Mouse (Mus musculus): Measurements from ENCODE around the gene Tsen54. TPM values are rescaled to one million over a fixed set of nuclear protein-coding genes. Genes with fewer than 3 reads are reported as not detected.

The Tsen54 gene
- polyA plus RNA-seq, 1 experiment from 2014 or later = 28.3 TPM

GRCm38 (mm10) chr11:115797665-115798064 is 16.9 kb upstream of the Tsen54 start:
- Histone ChIP-seq H3K36me3 (ENCODE audit: control insufficient read depth, insufficient read depth) (peaks cover 27% of the 10 kb centered on the region), H3K4me3 (replicated peaks; ENCODE audit: low read length) (no peak overlapping the region), H3K4me1 (replicated peaks; ENCODE audit: control insufficient read depth, insufficient read depth, low read length) (no peaks in the 10 kb centered on the region), H3K9me3 (ENCODE audit: control insufficient read depth, low read length) (no peaks in the 10 kb centered on the region), H3K27ac (ENCODE audit: low read length) (no peak overlapping the region), H3K4me2 (ENCODE audit: low read length) (no peak overlapping the region), H3K27me3 (replicated peaks; ENCODE audit: control insufficient read depth, insufficient read depth, low read length) (no peaks in the 10 kb centered on the region), H3K9ac (replicated peaks; ENCODE audit: low read depth, low read length) (no peak overlapping the region)
- no peak for ATAC-seq
- 86% methylated on average over 9 of the region's 9 CpGs for WGBS

GRCm38 (mm10) chr11:115800981-115801380 is 13.5 kb upstream of the Tsen54 start:
- ATAC-seq = no peak
- H3K27ac ChIP-seq (ENCODE audit: low read length) = no peak overlapping the region
- H3K36me3 ChIP-seq (ENCODE audit: control insufficient read depth, insufficient read depth) = peaks cover 16% of the 10 kb centered on the region
- no peak overlapping the region for H3K9ac ChIP-seq (replicated peaks; ENCODE audit: low read depth, low read length)
- no peak overlapping the region for H3K4me3 ChIP-seq (replicated peaks; ENCODE audit: low read length)
- no peak overlapping the region for H3K4me2 ChIP-seq (ENCODE audit: low read length)
- no peaks in the 10 kb centered on the region for H3K9me3 ChIP-seq (ENCODE audit: control insufficient read depth, low read length)
- H3K4me1 ChIP-seq (replicated peaks; ENCODE audit: control insufficient read depth, insufficient read depth, low read length) = no peaks in the 10 kb centered on the region
- WGBS = 93% methylated on average over 18 of the region's 18 CpGs
- H3K27me3 ChIP-seq (replicated peaks; ENCODE audit: control insufficient read depth, insufficient read depth, low read length) = no peaks in the 10 kb centered on the region

- Histone ChIP-seq H3K9ac (replicated peaks; ENCODE audit: low read depth, low read length) (no peak overlapping the region), H3K4me2 (ENCODE audit: low read length) (no peak overlapping the region), H3K27me3 (replicated peaks; ENCODE audit: control insufficient read depth, insufficient read depth, low read length) (no peaks in the 10 kb centered on the region), H3K27ac (ENCODE audit: low read length) (no peak overlapping the region), H3K9me3 (ENCODE audit: control insufficient read depth, low read length) (no peaks in the 10 kb centered on the region), H3K4me3 (replicated peaks; ENCODE audit: low read length) (no peak overlapping the region), H3K4me1 (replicated peaks; ENCODE audit: control insufficient read depth, insufficient read depth, low read length) (peaks cover 11% of the 10 kb centered on the region), H3K36me3 (ENCODE audit: control insufficient read depth, insufficient read depth) (peaks cover 6% of the 10 kb centered on the region)
- no peak for ATAC-seq
- WGBS = 88% methylated on average over 24 of the region's 24 CpGs
Measured at GRCm38 (mm10) chr11:115803072-115803709, 11.3 kb upstream of the Tsen54 start.

- H3K36me3 ChIP-seq (ENCODE audit: control insufficient read depth, insufficient read depth) = peaks cover 5% of the 10 kb centered on the region; the same call in 1 of the 2 replicates
- no peak overlapping the region for H3K4me2 ChIP-seq (ENCODE audit: low read length)
- H3K9me3 ChIP-seq (ENCODE audit: control insufficient read depth, low read length) = no peaks in the 10 kb centered on the region
- H3K4me3 ChIP-seq (replicated peaks; ENCODE audit: low read length) = no peak overlapping the region
- no peak for ATAC-seq
- no peaks in the 10 kb centered on the region for H3K27me3 ChIP-seq (replicated peaks; ENCODE audit: control insufficient read depth, insufficient read depth, low read length)
- WGBS = 95% methylated on average over 7 of the region's 7 CpGs
- H3K9ac ChIP-seq (replicated peaks; ENCODE audit: low read depth, low read length) = no peak overlapping the region
- H3K4me1 ChIP-seq (replicated peaks; ENCODE audit: control insufficient read depth, insufficient read depth, low read length) = peaks cover 25% of the 10 kb centered on the region
- no peak overlapping the region for H3K27ac ChIP-seq (ENCODE audit: low read length)
Measured at GRCm38 (mm10) chr11:115805005-115805404, 9.5 kb upstream of the Tsen54 start.

GRCm38 (mm10) chr11:115806154-115806553 is 8.4 kb upstream of the Tsen54 start:
- Histone ChIP-seq H3K4me1 (replicated peaks; ENCODE audit: control insufficient read depth, insufficient read depth, low read length) (peaks cover 29% of the 10 kb centered on the region), H3K4me2 (ENCODE audit: low read length) (no peak overlapping the region), H3K9me3 (ENCODE audit: control insufficient read depth, low read length) (no peaks in the 10 kb centered on the region), H3K36me3 (ENCODE audit: control insufficient read depth, insufficient read depth) (peaks cover 5% of the 10 kb centered on the region; the same call in 1 of the 2 replicates), H3K27ac (ENCODE audit: low read length) (no peak overlapping the region), H3K4me3 (replicated peaks; ENCODE audit: low read length) (no peak overlapping the region), H3K27me3 (replicated peaks; ENCODE audit: control insufficient read depth, insufficient read depth, low read length) (no peaks in the 10 kb centered on the region), H3K9ac (replicated peaks; ENCODE audit: low read depth, low read length) (no peak overlapping the region)
- 94% methylated on average over 10 of the region's 10 CpGs for WGBS
- ATAC-seq = no peak

GRCm38 (mm10) chr11:115807306-115807705 is 7.2 kb upstream of the Tsen54 start:
- peak overlapping the region; percentile 25; the same call in 1 of the 2 replicates for H3K27ac ChIP-seq (ENCODE audit: low read length)
- peak overlapping the region; percentile 11; the same call in 1 of the 2 replicates for H3K4me2 ChIP-seq (ENCODE audit: low read length)
- H3K9ac ChIP-seq (replicated peaks; ENCODE audit: low read depth, low read length) = 0 out of 2 replicates have a peak overlapping the region, but pooled peaks have one; percentile 4
- WGBS = 21% methylated on average over 6 of the region's 6 CpGs
- ATAC-seq = peak; percentile 53
- no peaks in the 10 kb centered on the region for H3K9me3 ChIP-seq (ENCODE audit: control insufficient read depth, low read length)
- H3K36me3 ChIP-seq (ENCODE audit: control insufficient read depth, insufficient read depth) = peaks cover 5% of the 10 kb centered on the region; the same call in 1 of the 2 replicates
- no peak overlapping the region for H3K4me3 ChIP-seq (replicated peaks; ENCODE audit: low read length)
- peaks cover 34% of the 10 kb centered on the region for H3K4me1 ChIP-seq (replicated peaks; ENCODE audit: control insufficient read depth, insufficient read depth, low read length)
- no peaks in the 10 kb centered on the region for H3K27me3 ChIP-seq (replicated peaks; ENCODE audit: control insufficient read depth, insufficient read depth, low read length)

- Histone ChIP-seq H3K9me3 (ENCODE audit: control insufficient read depth, low read length) (no peaks in the 10 kb centered on the region), H3K27ac (ENCODE audit: low read length) (peak overlapping the region; percentile 15; the same call in 1 of the 2 replicates), H3K4me2 (ENCODE audit: low read length) (no peak overlapping the region), H3K27me3 (replicated peaks; ENCODE audit: control insufficient read depth, insufficient read depth, low read length) (no peaks in the 10 kb centered on the region), H3K9ac (replicated peaks; ENCODE audit: low read depth, low read length) (no peak overlapping the region; the same call in 1 of the 2 replicates), H3K36me3 (ENCODE audit: control insufficient read depth, insufficient read depth) (peaks cover 5% of the 10 kb centered on the region; the same call in 1 of the 2 replicates), H3K4me3 (replicated peaks; ENCODE audit: low read length) (no peak overlapping the region), H3K4me1 (replicated peaks; ENCODE audit: control insufficient read depth, insufficient read depth, low read length) (peaks cover 41% of the 10 kb centered on the region)
- WGBS = 33% methylated on average over 11 of the region's 11 CpGs
- ATAC-seq = peak; percentile 11; the same call in 1 of the 2 replicates
Measured at GRCm38 (mm10) chr11:115807971-115808370, 6.6 kb upstream of the Tsen54 start.

GRCm38 (mm10) chr11:115808696-115809310 is 5.7 kb upstream of the Tsen54 start:
- peak overlapping the region; percentile 10 for H3K4me2 ChIP-seq (ENCODE audit: low read length)
- no peak for ATAC-seq
- H3K9ac ChIP-seq (replicated peaks; ENCODE audit: low read depth, low read length) = peak overlapping the region; percentile 30; the same call in 1 of the 2 replicates
- 18% methylated on average over 10 of the region's 10 CpGs for WGBS
- peaks cover 2% of the 10 kb centered on the region; the same call in 1 of the 2 replicates for H3K36me3 ChIP-seq (ENCODE audit: control insufficient read depth, insufficient read depth)
- no peak overlapping the region for H3K4me3 ChIP-seq (replicated peaks; ENCODE audit: low read length)
- H3K4me1 ChIP-seq (replicated peaks; ENCODE audit: control insufficient read depth, insufficient read depth, low read length) = peaks cover 42% of the 10 kb centered on the region
- peak overlapping the region; percentile 21 for H3K27ac ChIP-seq (ENCODE audit: low read length)
- no peaks in the 10 kb centered on the region for H3K27me3 ChIP-seq (replicated peaks; ENCODE audit: control insufficient read depth, insufficient read depth, low read length)
- H3K9me3 ChIP-seq (ENCODE audit: control insufficient read depth, low read length) = no peaks in the 10 kb centered on the region

- H3K4me1 ChIP-seq (replicated peaks; ENCODE audit: control insufficient read depth, insufficient read depth, low read length) = peaks cover 46% of the 10 kb centered on the region
- no peak for ATAC-seq
- 58% methylated on average over 8 of the region's 8 CpGs for WGBS
- H3K9ac ChIP-seq (replicated peaks; ENCODE audit: low read depth, low read length) = no peak overlapping the region
- peak overlapping the region; percentile 16 for H3K27ac ChIP-seq (ENCODE audit: low read length)
- H3K9me3 ChIP-seq (ENCODE audit: control insufficient read depth, low read length) = no peaks in the 10 kb centered on the region
- H3K27me3 ChIP-seq (replicated peaks; ENCODE audit: control insufficient read depth, insufficient read depth, low read length) = no peaks in the 10 kb centered on the region
- H3K4me2 ChIP-seq (ENCODE audit: low read length) = 0 out of 2 replicates have a peak overlapping the region, but pooled peaks have one; percentile 10
- H3K4me3 ChIP-seq (replicated peaks; ENCODE audit: low read length) = no peak overlapping the region
- H3K36me3 ChIP-seq (ENCODE audit: control insufficient read depth, insufficient read depth) = peaks cover 2% of the 10 kb centered on the region; the same call in 1 of the 2 replicates
Measured at GRCm38 (mm10) chr11:115809311-115809781, 5.2 kb upstream of the Tsen54 start.

Measured in forebrain, embryonic 16.5 days (tissue).